Mouse (Mus musculus) gastrocnemius, adult 2 months (tissue): Measurements from ENCODE around the gene Zfp646. TPM values are rescaled to one million over a fixed set of nuclear protein-coding genes. Genes with fewer than 3 reads are reported as not detected.
"Not testable (repeated sequence)": the region's sequence is repeated elsewhere in the genome, so short reads cannot be mapped to it uniquely, and the experiment has no call there.

Experiments
- DNase-seq: peaks from one replicate; pipeline ENCODE4 v3.0.0; 2022
- H3K27ac ChIP-seq: fragments of 200-600 bp; 2 replicates; pipeline ENCODE4 v1.8.1; 2022; ENCODE audit warnings: mild to moderate bottlenecking
- H3K4me3 ChIP-seq: fragments of 200-600 bp; 2 replicates; pipeline ENCODE4 v1.8.1; 2022; ENCODE audit warnings: mild to moderate bottlenecking, moderate library complexity
- CTCF ChIP-seq: fragments of 200-600 bp; IDR thresholded peaks from 2 replicates; pipeline ENCODE4 v1.8.1; 2022; ENCODE audit warnings: antibody characterized with exemption, mild to moderate bottlenecking, moderate library complexity
- intact Hi-C: fragments of 180-260 bp; cut with DNase I; formaldehyde crosslinking; loops from one replicate; pipeline ENCODE4 v1.15.1; 2025
- long read RNA-seq, 2 experiments: library from polyadenylated mRNA; stranded (forward); transcript quantifications; one replicate each; pipeline ENCODE4 v2.0.0; 2021
- total RNA-seq, 2 experiments: library from RNA; stranded (reverse); gene quantifications; 2 replicates each; pipeline ENCODE4 v1.2.3; 2021

Zfp646 gene
- total RNA-seq, result 10 to 100 TPM; 11.8 to 15.4 TPM
- long read RNA-seq, experiment 1, partial matches to known transcripts, result 1 of 3 reads
- long read RNA-seq, experiment 1, other reads (novel, unspliced or antisense), result 2 of 3 reads
- long read RNA-seq, experiment 2, full-length matches to known transcripts, result 2 of 5 reads
- long read RNA-seq, experiment 2, partial matches to known transcripts, result 2 of 5 reads
- long read RNA-seq, experiment 2, other reads (novel, unspliced or antisense), result 1 of 5 reads

DNA sequence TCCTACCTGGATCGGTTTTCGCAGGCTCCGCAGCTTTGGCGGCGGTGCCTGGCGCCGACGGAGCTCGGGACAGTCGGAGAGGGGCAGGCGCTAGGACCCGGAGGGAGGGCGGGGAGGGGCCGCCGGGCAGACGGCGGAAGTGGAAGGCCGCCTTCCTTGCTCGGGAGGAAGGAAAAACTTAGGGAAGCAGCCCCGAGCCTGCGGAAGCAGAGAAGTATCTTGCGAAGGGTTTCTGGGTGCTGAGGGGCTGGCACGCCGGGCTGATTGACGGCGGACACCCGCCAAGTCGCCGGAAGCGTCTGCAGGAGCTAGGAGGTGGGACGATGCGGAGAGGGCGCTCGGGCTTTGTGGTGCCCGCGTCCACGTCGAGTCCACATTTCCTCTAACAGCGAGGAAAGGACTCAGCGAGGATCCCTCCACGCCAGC, at the start of gene Zfp646:
Gene Zfp646 (plus strand): TSS at position 181 of the 426 bp plus-strand sequence.
- peak within 1 kb of the TSS; percentile 96 for H3K4me3 ChIP-seq
- peak within 1 kb of the TSS; percentile 99 for H3K27ac ChIP-seq
- intact Hi-C loops, result loop anchor here (5.0 kb wide), 1 partner anchor 36 kb away; the partner anchor contains the start of gene Kat8
- no peak for TF ChIP-seq CTCF
- peak; percentile 86 for DNase-seq

DNA sequence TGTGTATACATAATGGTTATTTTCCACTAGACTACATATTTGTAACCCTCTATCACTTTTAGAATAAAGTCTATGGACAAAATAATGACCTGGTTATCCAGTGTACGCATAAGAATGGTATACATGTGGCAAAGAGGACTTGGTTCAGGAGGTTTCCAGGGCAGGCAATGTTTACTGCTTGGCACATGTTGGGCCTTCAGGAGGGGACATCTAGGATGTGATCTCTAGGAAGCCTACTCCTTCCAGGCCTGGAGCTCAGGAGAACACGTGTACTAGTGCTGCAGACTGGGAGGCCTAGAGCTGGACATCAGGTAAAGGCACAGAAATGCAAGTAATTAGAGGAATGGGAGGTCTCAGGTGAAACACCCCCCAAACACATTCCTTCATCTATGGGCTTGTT, 40.5 kb upstream of the Zfp646 start:
- Histone ChIP-seq H3K27ac (no peak overlapping the region), H3K4me3 (no peak overlapping the region)
- no peak for TF ChIP-seq CTCF
- no peak for DNase-seq
- intact Hi-C loops, result no loop called here

DNA sequence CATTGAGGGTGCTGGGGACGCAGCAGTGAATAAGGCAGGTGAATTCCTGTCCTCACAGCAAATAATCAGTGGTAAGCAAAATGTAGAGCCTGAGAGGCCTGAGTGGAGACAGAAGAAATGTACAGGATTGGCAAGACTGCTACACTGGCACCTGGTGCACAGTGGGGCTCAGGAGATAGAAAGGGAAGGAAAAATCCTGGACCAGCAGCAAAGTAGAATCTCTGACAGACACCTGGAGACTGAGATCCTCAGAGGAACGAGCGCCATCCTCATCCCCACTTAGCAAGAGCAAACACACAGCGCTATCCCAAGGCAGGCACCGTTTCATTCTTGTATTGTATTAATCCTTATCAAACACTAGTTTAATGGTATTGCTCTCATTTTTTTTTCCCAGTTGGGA, 38.5 kb upstream of the Zfp646 start:
- no peak overlapping the region for H3K27ac ChIP-seq
- no peak overlapping the region for H3K4me3 ChIP-seq
- no peak for DNase-seq
- intact Hi-C loops, result no loop called here
- TF ChIP-seq CTCF, result no peak

DNA sequence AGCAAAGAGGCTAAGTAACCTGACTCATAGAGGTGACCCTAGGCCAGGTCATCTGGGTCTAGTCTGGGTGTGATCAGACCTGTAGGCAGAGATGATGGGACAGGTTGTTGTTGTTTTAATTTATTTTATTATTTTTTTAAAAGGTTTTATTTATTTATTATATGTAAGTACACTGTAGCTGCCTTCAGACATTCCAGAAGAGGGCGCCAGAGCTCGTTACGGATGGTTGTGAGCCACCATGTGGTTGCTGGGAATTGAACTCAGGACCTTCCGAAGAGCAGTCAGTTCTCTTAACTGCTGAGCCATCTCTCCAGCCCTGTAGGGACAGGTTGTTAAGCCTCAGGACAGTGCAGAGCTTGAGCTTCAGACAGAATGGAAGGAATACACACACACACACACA, 38.1 kb upstream of the Zfp646 start:
- DNase-seq, intact Hi-C loops: not testable (repeated sequence)

DNA sequence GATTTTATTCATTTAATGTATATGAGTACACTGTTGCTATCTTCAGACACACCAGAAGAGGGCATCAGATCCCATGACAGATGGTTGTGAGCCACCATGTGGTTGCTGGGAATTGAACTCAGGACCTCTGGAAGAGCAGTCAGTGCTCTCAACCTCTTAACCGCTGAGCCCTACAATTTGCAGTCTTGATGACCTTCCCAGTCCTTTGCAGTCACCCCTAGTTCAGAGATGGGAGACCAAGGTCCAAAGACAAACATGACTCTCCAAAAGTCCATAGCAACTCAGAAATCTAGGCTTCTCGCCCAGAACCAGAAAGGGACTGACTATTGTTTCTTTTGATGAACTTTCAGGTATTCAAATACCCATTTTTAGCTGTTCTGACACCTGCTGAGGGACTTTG, 36.0 kb upstream of the Zfp646 start:
- H3K27ac ChIP-seq, result peak overlapping the region; percentile 96; the same call in 1 of the 2 replicates
- not testable (repeated sequence) for H3K4me3 ChIP-seq, DNase-seq
- intact Hi-C loops, result loop anchor here (2.0 to 5.0 kb wide), 2 partner anchors 35 to 38 kb away; partner anchors contain the start of gene Hsd3b7

More for the DNA sequence above, 38.1 kb upstream of the Zfp646 start:
- not testable (repeated sequence) for H3K4me3 ChIP-seq, H3K27ac ChIP-seq
- peak; percentile 14; the same call in 1 of the 2 replicates for TF ChIP-seq CTCF

DNA sequence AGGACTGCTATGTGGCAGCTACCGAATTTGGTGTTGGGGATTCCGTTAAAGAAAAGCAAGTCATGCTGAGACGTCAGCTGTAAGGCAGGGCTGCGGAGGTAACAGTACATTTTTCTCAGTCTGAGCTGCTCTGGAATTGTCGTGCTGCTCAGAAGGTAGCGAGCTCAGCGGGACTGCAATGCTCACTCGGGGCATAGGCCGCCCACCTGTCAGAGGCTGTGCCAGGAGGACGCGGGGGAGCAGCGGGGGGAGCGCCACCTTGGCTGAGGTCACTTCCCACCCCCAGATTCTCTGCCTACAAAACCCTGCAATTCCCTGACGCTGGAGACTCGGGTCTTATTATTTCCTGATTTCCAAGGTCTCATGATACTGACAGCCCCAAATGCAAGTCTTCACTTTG, 35.1 kb upstream of the Zfp646 start:
- intact Hi-C loops, result loop anchor here (2.0 to 5.0 kb wide), 2 partner anchors 34 to 39 kb away; partner anchors contain the start of gene Hsd3b7
- DNase-seq, result peak; percentile 65
- TF ChIP-seq CTCF, result no peak
- peak overlapping the region; percentile 96 for H3K27ac ChIP-seq
- H3K4me3 ChIP-seq, result peak overlapping the region; percentile 71

DNA sequence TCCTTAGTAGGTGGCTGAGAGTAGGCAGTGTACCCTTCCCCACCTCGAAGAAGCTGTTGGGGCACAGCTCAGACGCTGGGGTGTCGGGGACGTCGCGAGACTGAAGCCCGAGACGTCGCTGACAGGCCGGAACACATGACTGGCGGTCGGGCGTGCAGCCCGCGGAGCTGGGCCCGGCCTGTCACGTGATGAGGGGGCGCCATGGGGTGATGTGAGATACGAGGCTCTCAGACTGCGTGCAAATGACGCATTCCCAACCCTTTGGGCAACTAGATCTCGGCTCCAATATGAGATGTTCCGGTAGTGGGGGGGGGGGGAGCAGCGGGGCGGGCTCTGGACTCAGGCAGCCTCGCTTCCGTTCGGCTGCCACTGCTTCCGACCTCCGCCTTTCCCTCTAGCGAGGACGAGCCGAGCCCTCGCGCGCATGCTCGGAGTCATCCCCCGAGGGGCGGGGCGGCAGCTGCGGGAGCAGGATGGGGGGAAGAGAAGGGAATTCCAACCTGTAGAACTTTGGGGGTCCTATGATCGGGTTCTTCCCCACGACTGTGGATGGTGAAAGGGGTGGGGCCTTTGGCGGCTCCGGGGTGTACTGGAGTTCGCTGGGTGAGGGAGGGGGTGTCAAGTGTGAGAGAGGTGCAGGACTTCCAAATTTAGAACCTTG, 34.6 kb upstream of the Zfp646 start:
- H3K4me3 ChIP-seq, result peak overlapping the region; percentile 71
- intact Hi-C loops, result loop anchor here (2.0 to 5.0 kb wide), 2 partner anchors 33 to 39 kb away; partner anchors contain the start of gene Hsd3b7
- no peak for TF ChIP-seq CTCF
- peak overlapping the region; percentile 96 for H3K27ac ChIP-seq
- DNase-seq, result peak; percentile 97

DNA sequence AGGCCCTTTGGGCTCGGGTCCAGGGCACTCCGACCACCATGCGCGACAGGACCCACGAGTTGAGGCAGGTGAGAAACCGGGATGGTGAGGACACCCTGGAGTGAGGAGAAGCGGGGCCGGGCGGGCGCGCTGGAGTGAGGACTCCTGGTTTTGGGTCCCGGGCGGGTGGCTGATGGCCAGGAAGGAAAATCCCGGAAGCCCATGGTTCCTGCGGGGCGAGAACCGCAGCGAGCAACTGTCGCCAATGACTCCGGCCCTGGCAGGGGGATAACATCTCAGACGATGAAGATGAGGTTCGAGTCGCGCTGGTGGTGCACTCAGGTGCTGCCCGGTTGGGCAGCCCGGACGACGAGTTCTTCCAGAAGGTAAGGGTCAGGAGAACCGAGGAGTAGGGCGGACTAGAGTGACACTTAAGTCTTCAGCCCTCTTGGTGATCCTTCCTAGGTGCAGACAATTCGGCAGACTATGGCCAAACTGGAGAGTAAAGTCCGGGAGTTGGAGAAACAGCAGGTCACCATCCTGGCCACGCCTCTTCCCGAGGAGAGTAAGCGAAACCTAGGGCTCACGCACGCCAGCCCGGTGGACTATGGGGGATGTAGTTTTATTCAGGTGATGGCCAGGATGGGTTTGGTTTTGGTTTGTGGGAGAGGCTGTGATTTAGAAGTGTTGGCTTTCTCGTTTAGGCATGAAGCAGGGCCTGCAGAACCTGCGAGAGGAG, 33.9 kb upstream of the Zfp646 start:
- peak; percentile 88 for DNase-seq
- intact Hi-C loops, result loop anchor here (5.0 kb wide), 1 partner anchor 40 kb away; the partner anchor contains the start of gene Hsd3b7
- peak overlapping the region; percentile 96 for H3K27ac ChIP-seq
- TF ChIP-seq CTCF, result no peak
- H3K4me3 ChIP-seq, result peak overlapping the region; percentile 71

DNA sequence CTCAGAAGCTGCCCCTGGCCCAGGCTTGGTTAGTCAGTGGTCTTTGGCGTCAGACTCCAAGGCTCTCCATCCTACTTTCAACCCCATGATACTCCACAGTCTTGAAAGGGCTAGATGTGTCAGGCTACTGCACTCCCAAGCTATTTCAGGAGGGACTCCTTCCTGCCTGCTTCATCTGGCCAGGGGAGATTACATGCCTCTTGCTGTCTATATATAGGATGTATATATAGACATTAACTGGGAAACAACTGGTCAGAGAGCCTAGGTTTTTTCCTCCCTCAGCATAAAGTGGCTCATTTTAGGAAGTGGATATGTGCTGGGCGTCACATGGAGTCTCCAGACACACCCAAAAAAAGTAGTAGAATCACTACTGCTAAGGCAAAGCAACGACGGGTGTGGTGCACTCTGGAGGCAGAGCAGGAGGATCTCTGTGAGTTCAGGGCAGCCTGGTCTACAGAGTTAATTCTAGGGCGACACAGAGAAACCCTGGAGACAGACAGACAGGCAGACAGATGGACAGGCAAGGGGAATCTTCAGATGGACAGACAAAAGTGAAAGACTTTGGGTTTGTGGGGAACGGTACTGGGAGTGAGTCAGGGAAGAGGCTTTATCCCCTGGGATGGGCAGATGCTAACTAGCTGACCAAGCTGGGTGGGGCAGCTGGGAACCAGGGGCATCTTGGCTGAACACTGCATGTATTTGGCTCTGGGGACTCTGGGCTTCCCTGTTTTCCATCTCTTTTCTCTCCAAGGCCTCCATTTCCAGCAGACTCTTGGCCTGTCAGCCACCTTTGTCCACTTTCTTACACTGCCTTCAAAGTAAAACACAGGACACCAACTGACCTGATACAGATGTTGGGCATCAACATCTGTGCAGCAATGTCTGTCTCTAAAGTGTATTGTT, 25.8 kb upstream of the Zfp646 start:
- intact Hi-C loops, result no loop called here
- DNase-seq, result peak; percentile 39
- Histone ChIP-seq H3K4me3 (peak overlapping the region; percentile 32), H3K27ac (peak overlapping the region; percentile 78)
- TF ChIP-seq CTCF, result no peak

DNA sequence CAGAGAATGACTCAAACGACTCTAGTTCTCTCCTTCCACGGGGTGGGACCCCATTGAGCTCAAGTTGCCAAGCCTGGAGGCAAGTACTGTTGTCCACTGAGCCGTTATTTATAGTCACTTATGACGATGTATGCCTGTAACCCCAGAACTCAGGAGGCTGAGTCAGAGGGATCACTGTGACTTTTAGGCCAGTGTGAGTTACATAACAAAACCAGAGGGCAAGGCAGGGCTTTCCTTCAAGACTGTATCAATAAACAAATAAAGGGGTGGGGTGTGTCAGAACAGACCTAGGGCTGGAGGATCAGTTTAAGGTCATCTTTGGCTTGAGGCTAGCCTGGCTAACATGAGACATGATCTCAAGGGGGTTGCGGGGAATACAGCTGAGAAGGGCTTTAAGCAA, 25.1 kb upstream of the Zfp646 start:
- Histone ChIP-seq H3K4me3 (no peak overlapping the region), H3K27ac (peak overlapping the region; percentile 78)
- intact Hi-C loops, result no loop called here
- no peak for TF ChIP-seq CTCF
- DNase-seq, result no peak

DNA sequence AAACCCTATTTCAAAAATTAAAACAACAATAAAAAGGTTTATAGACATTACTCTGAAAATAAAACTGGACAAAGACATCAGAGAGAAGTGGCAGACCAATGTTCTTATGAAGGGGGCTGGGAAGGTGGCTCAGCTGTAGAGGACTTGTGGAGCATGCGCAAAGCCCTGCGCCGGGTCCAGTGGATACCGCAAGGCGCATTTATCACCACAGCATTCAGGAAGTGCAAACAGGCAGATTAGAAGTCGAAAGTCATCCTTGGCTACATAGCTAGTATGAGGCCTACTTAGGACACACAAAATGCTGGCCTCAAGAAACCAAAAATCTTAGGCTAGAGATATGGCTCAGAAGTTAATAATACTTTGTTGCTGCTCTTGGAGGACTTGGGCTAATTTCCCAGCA, 17.8 kb upstream of the Zfp646 start:
- intact Hi-C loops, result no loop called here
- DNase-seq, result no peak
- Histone ChIP-seq H3K27ac (no peak overlapping the region), H3K4me3 (no peak overlapping the region)
- TF ChIP-seq CTCF, result no peak

DNA sequence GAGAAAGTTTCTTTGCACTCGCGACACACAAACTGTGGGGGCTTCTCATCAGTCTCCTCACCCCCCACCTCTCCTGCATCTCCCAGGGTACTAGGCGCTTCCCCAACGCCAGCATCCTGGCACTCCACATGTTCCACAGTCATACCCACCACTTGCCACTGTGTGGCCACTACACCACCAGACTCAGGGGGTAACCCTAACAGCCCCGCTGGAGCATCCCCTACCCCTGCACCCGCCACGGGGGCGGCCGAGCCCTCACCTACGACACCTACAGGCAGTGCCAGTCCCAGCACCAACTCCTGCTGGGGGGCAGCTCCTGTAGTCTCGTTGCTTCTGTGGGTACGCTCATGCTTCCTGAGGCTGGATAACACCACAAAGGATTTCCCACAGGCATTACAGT, 9.6 kb upstream of the Zfp646 start:
- DNase-seq, result no peak
- Histone ChIP-seq H3K4me3 (no peak overlapping the region), H3K27ac (no peak overlapping the region)
- no peak for TF ChIP-seq CTCF
- intact Hi-C loops, result no loop called here
